Mouse (Mus musculus) ES-E14 (cell line): ENCODE measurements around the gene Stat5a.

ENCODE experiments used
- CHD2 ChIP-seq: IDR thresholded peaks from 2 replicates; pipeline ENCODE4 v1.6.1; 2014; ENCODE audit warnings: mild to moderate bottlenecking, low read depth, low read length, inconsistent platforms
- HCFC1 ChIP-seq: IDR thresholded peaks from 2 replicates; pipeline ENCODE4 v1.6.1; 2012; ENCODE audit warnings: low read length, inconsistent platforms, borderline replicate concordance; ENCODE audit not compliant: insufficient read depth

GRCm38 (mm10) chr11:100825451-100825850 is 33.7 kb upstream of the Stat5a start:
- TF ChIP-seq HCFC1, result no peak
- no peak for TF ChIP-seq CHD2
